Mouse (Mus musculus): Measurements from ENCODE around the gene Fam228b. TPM values are rescaled to one million over a fixed set of nuclear protein-coding genes. Genes with fewer than 3 reads are reported as not detected.
"Not testable (repeated sequence)": the region's sequence is repeated elsewhere in the genome, so short reads cannot be mapped to it uniquely, and the experiment has no call there.

Gene Fam228b
- polyA plus RNA-seq (2015; fragmentation: Nextera tagmentation; extraction: Ambion mirVana), result 1.2 and 1.8 TPM in 2 replicates

- Histone ChIP-seq H3K27me3 (replicated peaks) (no peaks in the 10 kb centered on the region), H3K36me3 (no peaks in the 10 kb centered on the region), H3K9me3 (no peaks in the 10 kb centered on the region), H3K4me3 (replicated peaks) (peak within 1 kb of the TSS; percentile 69), H3K27ac (peak within 1 kb of the TSS; percentile 92), H3K4me1 (replicated peaks) (0 out of 2 replicates have a peak, but pooled peaks cover 4% of the 10 kb centered on the region), H3K4me2 (replicated peaks) (peak within 1 kb of the TSS; percentile 89), H3K9ac (peak within 1 kb of the TSS; percentile 89)
- 3% methylated on average over 61 of the region's 61 CpGs for WGBS
- ATAC-seq, result peak; percentile 100
Measured at GRCm38 (mm10) chr12:4768492-4769332, at the start of gene Fam228b, which contains the start of gene Pfn4. TSS of gene Fam228b (minus strand) at chr12:4769267. TSS of gene Pfn4 (plus strand) at chr12:4769022.

- under 1% methylated on average over 49 of the region's 49 CpGs for WGBS
- Histone ChIP-seq H3K4me3 (replicated peaks) (peak within 1 kb of the TSS; percentile 79), H3K27ac (peak within 1 kb of the TSS; percentile 95), H3K27me3 (replicated peaks) (no peaks in the 10 kb centered on the region), H3K4me1 (replicated peaks) (0 out of 2 replicates have a peak, but pooled peaks cover 4% of the 10 kb centered on the region), H3K4me2 (replicated peaks) (peak within 1 kb of the TSS; percentile 77), H3K9me3 (no peaks in the 10 kb centered on the region), H3K36me3 (peaks cover 2% of the 10 kb centered on the region; the same call in 1 of the 2 replicates), H3K9ac (peak within 1 kb of the TSS; percentile 74)
- peak; percentile 99 for ATAC-seq
Measured at GRCm38 (mm10) chr12:4817361-4818101, 48.5 kb upstream of the Fam228b start, which contains the start of gene Sf3b6. TSS of gene Sf3b6 (plus strand) at chr12:4817544.

- Histone ChIP-seq H3K27me3 (replicated peaks) (no peaks in the 10 kb centered on the region), H3K4me2 (replicated peaks) (peak overlapping the region; percentile 74), H3K4me3 (replicated peaks) (peak overlapping the region; percentile 79), H3K36me3 (peaks cover 2% of the 10 kb centered on the region; the same call in 1 of the 2 replicates), H3K27ac (peak overlapping the region; percentile 95), H3K4me1 (replicated peaks) (0 out of 2 replicates have a peak, but pooled peaks cover 4% of the 10 kb centered on the region), H3K9ac (peak overlapping the region; percentile 62), H3K9me3 (no peaks in the 10 kb centered on the region)
- WGBS, result 7% methylated on average over 24 of the region's 24 CpGs
- ATAC-seq, result peak; percentile 5; the same call in 1 of the 2 replicates
Measured at GRCm38 (mm10) chr12:4816680-4817360, 47.8 kb upstream of the Fam228b start.

- 77% methylated on average over 4 of the region's 4 CpGs for WGBS
- no peak overlapping the region for H3K27ac ChIP-seq
Measured at GRCm38 (mm10) chr12:4813636-4814035, 44.6 kb upstream of the Fam228b start.

GRCm38 (mm10) chr12:4811705-4812104 lies 42.6 kb upstream of the Fam228b start:
- Histone ChIP-seq H3K36me3 (no peaks in the 10 kb centered on the region), H3K9me3 (no peaks in the 10 kb centered on the region), H3K27me3 (replicated peaks) (no peaks in the 10 kb centered on the region), H3K27ac (no peak overlapping the region), H3K4me1 (replicated peaks) (0 out of 2 replicates have a peak, but pooled peaks cover 3% of the 10 kb centered on the region), H3K9ac (no peak overlapping the region), H3K4me3 (replicated peaks) (no peak overlapping the region), H3K4me2 (replicated peaks) (no peak overlapping the region)
- 0 out of 2 replicates have a peak, but pooled peaks have one; percentile 31 for ATAC-seq
- WGBS, result 27% methylated on average over 3 of the region's 3 CpGs

More at GRCm38 (mm10) chr12:4813636-4814035, 44.6 kb upstream of the Fam228b start:
- Histone ChIP-seq H3K4me3 (replicated peaks) (no peak overlapping the region), H3K4me1 (replicated peaks) (0 out of 2 replicates have a peak, but pooled peaks cover 4% of the 10 kb centered on the region), H3K4me2 (replicated peaks) (no peak overlapping the region), H3K27me3 (replicated peaks) (no peaks in the 10 kb centered on the region), H3K9ac (no peak overlapping the region), H3K36me3 (no peaks in the 10 kb centered on the region), H3K9me3 (no peaks in the 10 kb centered on the region)
- ATAC-seq, result no peak

GRCm38 (mm10) chr12:4811036-4811435 lies 42.0 kb upstream of the Fam228b start:
- Histone ChIP-seq H3K9ac (no peak overlapping the region), H3K27ac (no peak overlapping the region), H3K4me3 (replicated peaks) (no peak overlapping the region), H3K9me3 (no peaks in the 10 kb centered on the region), H3K27me3 (replicated peaks) (no peaks in the 10 kb centered on the region), H3K4me1 (replicated peaks) (no peaks in the 10 kb centered on the region), H3K4me2 (replicated peaks) (no peak overlapping the region), H3K36me3 (no peaks in the 10 kb centered on the region)
- ATAC-seq, result no peak
- WGBS, result 79% methylated on average over 4 of the region's 4 CpGs

- not testable (repeated sequence) for H3K4me3 ChIP-seq (replicated peaks); H3K4me1 ChIP-seq (replicated peaks); H3K9ac ChIP-seq; H3K36me3 ChIP-seq; H3K9me3 ChIP-seq; H3K27me3 ChIP-seq (replicated peaks); ATAC-seq; H3K27ac ChIP-seq; H3K4me2 ChIP-seq (replicated peaks)
- WGBS, result 63% methylated on average over 6 of the region's 6 CpGs
Measured at GRCm38 (mm10) chr12:4797471-4797870, 28.4 kb upstream of the Fam228b start.

GRCm38 (mm10) chr12:4793718-4794117 lies 24.7 kb upstream of the Fam228b start:
- H3K27ac ChIP-seq, result no peak overlapping the region
- 81% methylated on average over 1 of the region's 1 CpGs for WGBS

GRCm38 (mm10) chr12:4788128-4788527 lies 19.1 kb upstream of the Fam228b start:
- not testable (repeated sequence) for H3K4me3 ChIP-seq (replicated peaks)

More at GRCm38 (mm10) chr12:4793718-4794117, 24.7 kb upstream of the Fam228b start:
- Histone ChIP-seq H3K4me1 (replicated peaks) (no peaks in the 10 kb centered on the region), H3K36me3 (no peaks in the 10 kb centered on the region), H3K4me2 (replicated peaks) (no peak overlapping the region), H3K4me3 (replicated peaks) (no peak overlapping the region), H3K9ac (no peak overlapping the region), H3K27me3 (replicated peaks) (no peaks in the 10 kb centered on the region), H3K9me3 (no peaks in the 10 kb centered on the region)
- ATAC-seq, result no peak

GRCm38 (mm10) chr12:4784466-4784865 lies 15.4 kb upstream of the Fam228b start:
- WGBS, result 65% methylated on average over 2 of the region's 2 CpGs
- H3K27ac ChIP-seq, result no peak overlapping the region
- H3K9me3 ChIP-seq, result no peaks in the 10 kb centered on the region
- no peak overlapping the region for H3K4me3 ChIP-seq (replicated peaks)
- no peak for ATAC-seq
- no peak overlapping the region for H3K9ac ChIP-seq
- no peaks in the 10 kb centered on the region for H3K36me3 ChIP-seq
- H3K27me3 ChIP-seq (replicated peaks), result no peaks in the 10 kb centered on the region
- no peaks in the 10 kb centered on the region for H3K4me1 ChIP-seq (replicated peaks)
- H3K4me2 ChIP-seq (replicated peaks), result no peak overlapping the region

More at GRCm38 (mm10) chr12:4788128-4788527, 19.1 kb upstream of the Fam228b start:
- not testable (repeated sequence) for H3K9ac ChIP-seq; H3K4me2 ChIP-seq (replicated peaks); H3K4me1 ChIP-seq (replicated peaks); H3K36me3 ChIP-seq; ATAC-seq; H3K27ac ChIP-seq; H3K9me3 ChIP-seq; H3K27me3 ChIP-seq (replicated peaks)
- 96% methylated on average over 25 of the region's 25 CpGs for WGBS

GRCm38 (mm10) chr12:4783598-4783997 lies 14.5 kb upstream of the Fam228b start:
- no peaks in the 10 kb centered on the region for H3K27me3 ChIP-seq (replicated peaks)
- H3K4me1 ChIP-seq (replicated peaks), result no peaks in the 10 kb centered on the region
- H3K4me2 ChIP-seq (replicated peaks), result no peak overlapping the region
- no peaks in the 10 kb centered on the region for H3K36me3 ChIP-seq
- no peak for ATAC-seq
- no peak overlapping the region for H3K4me3 ChIP-seq (replicated peaks)
- no peak overlapping the region for H3K27ac ChIP-seq
- H3K9me3 ChIP-seq, result no peaks in the 10 kb centered on the region
- H3K9ac ChIP-seq, result no peak overlapping the region
- WGBS, result 56% methylated on average over 5 of the region's 5 CpGs
